Mouse (Mus musculus): ENCODE measurements at regions not wholly inside any gene's neighbourhood (a gene's known extent, or its start where the extent isn't known, plus 50 kb on each side); places are given as distances from the start of the nearest gene placed in this dataset.

GRCm38 (mm10) chr17:45873200-45873955 is 139.7 kb upstream of the 1600014C23Rik start:
- TF ChIP-seq MAFK (IDR thresholded peaks at IDR 0.05; ENCODE audit: insufficient read depth, low read depth, low read length) (no peak), ZNF384 (IDR thresholded peaks at IDR 0.05; ENCODE audit: low read depth, low read length) (no peak), CHD2 (IDR thresholded peaks at IDR 0.05; ENCODE audit: low read depth, low read length) (no peak), ZC3H11A (IDR thresholded peaks at IDR 0.05; ENCODE audit: borderline replicate concordance, low read depth, low read length) (no peak)
